Mouse (Mus musculus): Measurements from ENCODE around the gene P3h4.

P3h4 gene

DNA sequence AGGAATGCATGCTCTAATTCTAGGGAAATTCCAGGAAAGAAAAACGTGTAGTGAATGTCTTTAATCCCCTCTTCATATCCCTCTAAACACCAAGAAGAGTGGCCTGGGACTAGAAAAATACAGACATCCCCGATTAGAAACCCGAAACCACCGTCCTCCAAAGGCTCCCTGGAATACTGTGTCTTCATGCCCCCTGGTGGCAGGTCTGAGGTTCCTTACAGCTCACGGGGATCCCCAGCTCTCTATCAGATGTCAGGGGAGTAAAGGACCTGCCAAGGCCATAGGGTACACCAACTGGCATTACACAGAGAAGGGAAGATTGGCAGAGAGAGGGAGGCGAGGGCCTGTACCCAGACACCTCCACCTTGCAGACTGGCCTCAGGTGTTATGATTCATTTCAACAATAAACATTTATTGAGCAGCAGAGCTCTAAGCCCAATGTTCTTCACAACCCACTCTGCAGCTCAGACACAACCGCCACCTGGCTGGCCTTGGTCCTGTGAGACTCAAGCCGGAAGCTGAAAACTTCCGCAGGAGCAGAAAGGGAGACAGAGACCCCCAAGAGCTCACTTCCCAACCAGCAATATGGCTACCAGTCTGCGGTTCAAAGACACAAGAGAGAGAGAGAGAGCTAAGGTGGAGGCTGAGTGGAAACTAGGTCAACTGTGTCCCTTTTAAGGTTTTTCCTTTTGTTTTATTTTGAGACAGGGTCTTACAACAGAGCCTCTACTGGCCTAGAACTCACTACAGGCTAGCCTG is 6.4 kb downstream of the P3h4 start:
- no peak for DNase-seq (ENCODE audit: low read depth)

DNA sequence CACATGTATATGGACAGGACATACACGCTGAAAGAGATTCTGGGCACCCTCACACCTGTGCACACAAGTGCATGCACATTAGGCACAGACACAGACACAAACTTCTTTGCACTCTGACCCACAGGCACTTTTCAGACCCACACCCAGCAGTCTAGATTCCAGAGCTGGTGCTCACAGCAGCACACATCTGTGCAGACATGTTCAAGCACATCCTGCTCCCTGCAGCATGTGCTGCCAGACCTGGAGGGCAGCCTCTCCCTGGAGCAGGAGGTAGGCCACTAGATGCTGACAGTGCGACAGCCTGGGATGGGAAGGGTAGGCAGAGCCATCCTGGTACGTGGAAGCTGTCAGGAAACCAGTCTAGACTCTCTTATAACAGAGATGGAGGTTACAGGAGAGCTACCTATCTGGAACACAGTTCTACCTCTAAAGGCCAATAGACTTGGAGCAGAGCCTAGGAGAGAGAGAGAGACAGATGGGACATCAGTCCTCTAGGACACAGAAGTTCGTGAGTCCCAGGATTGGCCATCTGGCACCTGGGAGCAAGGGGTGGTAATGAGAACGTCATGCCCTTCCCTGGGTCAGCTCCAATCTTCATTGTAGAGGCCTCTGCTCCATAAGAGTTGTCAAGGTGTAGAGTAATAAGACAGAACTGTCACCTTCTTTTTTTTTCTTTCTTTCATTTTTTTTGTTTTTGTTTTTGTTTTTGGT is 7.5 kb downstream of the P3h4 start:
- no peak for DNase-seq (ENCODE audit: low read depth)

DNA sequence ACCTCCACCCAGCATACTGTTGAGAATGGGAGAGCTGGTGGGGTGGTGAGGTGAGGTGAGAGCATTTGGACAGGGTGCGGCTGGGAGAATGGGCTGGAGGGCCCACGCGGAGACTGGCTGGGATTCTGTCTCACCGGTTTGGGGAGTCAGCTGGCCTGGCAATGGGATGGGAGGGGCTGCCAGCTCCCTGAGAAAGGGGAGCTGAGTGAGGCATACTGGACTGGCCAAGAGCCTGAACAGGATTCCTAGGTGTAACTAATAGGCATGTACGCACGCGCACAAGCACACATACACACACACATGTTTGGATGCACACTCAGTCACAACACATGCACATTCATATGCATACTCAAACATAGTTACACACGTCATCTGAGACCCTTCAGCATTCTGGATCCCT is 8.4 kb downstream of the P3h4 start:
- DNase-seq (ENCODE audit: low read depth) = no peak

DNA sequence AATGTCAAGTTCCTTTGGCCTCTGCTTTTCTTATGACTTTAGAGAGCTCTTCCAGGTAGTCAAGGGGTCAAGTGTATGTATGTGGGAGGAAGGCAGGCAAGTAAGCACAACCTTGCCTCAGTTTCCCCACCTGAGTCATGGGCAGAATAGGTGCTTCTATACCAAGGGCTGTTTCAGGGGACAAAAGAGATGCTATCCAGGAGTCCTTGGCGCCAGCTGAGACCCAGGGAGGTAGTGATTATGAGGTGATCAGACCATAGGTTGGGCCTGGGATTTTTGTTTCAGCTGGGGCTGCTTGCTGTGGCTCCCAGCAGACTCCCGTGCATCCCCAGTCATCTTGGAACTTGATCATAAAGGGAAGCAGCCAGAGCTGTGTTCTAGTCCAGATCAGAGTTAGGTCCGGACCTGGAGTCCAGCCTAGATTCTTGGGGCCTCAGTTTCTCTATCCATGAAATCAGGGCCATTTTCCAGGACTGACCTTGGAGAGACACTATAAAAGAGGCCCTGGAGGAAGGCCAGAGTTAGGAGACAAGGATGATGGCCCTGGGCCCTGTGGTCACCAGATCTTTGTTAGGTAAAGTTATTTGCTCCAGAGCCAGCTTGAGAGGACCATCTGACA is 10.1 kb downstream of the P3h4 start:
- DNase-seq (ENCODE audit: low read depth) = no peak

DNA sequence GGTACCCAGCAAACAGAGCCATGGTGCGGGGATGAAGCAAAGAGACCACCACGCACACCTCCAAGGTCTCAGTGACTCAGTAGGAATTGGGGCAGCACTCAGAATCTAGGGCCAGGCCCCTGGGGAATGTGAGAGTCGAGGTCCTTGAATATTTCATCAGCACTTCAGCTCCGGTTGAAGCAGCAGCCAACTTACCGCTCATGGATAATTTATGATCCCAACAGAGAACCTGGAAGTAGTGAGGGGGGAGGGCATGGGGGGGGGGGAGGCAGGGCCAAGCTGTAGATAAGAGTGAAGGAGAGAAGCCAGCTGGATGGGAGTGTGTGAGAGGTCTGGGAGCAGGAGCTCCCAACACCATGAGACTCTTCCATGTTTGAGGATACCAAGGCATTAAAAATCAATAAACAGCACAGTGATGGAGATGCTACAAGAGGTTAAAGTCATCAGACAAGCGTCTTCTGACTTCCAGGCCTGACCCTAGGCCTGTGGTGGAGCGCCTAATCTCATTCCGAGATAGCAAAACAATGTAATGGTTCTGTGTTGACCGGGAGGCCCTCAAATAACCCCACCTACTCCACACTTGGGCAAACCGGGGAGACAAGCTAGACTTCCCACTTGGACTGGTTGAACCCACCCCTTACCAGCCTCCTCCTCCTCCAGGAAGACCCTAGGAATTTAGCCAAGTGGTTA is 11.0 kb downstream of the P3h4 start:
- DNase-seq (ENCODE audit: low read depth) = no peak

DNA sequence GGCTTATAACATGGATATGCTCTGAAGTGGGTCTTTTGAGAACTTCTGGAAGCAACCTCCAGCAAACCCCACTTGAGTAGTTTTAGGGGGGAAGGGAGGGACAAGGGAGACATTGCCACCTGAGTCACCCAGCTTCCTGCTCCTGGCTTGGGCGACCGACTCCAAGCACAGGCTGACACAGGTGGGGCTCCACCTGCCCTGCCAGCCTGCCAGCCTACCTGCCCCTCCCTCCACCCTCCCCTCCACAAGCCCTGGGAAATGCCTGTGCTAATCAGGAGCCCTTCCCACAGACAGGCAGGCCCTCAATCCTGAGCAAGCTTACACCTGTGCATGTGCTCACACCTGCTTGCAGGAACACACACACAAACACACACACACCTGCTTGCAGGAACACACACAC is 12.0 kb downstream of the P3h4 start:
- no peak for DNase-seq (ENCODE audit: low read depth)

DNA sequence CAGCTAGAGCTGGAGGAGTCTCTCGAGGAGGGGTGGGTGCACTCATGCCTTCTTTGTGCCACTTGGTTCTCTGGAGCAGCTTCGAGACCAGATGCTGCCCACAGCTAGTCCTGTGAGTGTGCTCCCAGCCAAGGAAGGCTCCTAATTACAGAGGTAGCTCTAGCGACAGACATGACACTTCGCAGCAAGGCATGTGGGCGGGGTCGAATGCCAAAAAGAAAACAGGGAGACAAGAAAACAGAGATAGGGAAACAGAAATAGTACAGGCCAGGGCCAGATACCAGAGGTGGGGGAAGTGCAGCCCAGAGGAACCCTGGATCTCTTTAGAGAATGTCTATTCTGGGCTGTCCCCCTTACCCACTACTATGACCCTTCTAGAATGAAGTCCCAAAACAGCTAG is 12.4 kb downstream of the P3h4 start:
- DNase-seq (ENCODE audit: low read depth) = no peak

DNA sequence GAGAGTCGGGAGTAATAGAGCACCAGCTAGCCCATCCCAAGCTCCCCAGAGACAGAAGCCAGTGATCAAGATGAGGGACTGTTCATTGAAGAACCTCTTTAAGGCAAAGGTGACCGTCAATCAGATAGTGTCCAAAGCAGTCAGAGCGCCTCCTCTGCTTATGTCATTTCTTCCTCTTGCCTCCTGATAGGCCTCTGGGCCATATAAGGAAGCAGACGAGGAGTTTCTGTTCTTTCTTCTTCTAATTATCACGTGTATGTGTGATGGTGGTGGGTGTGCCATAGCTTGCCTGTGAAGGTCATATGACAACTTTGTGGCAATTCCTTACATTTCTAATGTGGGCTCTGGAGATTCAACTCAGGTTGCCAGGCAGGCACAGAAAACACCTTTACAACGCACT is 13.8 kb downstream of the P3h4 start:
- DNase-seq (ENCODE audit: low read depth) = no peak

DNA sequence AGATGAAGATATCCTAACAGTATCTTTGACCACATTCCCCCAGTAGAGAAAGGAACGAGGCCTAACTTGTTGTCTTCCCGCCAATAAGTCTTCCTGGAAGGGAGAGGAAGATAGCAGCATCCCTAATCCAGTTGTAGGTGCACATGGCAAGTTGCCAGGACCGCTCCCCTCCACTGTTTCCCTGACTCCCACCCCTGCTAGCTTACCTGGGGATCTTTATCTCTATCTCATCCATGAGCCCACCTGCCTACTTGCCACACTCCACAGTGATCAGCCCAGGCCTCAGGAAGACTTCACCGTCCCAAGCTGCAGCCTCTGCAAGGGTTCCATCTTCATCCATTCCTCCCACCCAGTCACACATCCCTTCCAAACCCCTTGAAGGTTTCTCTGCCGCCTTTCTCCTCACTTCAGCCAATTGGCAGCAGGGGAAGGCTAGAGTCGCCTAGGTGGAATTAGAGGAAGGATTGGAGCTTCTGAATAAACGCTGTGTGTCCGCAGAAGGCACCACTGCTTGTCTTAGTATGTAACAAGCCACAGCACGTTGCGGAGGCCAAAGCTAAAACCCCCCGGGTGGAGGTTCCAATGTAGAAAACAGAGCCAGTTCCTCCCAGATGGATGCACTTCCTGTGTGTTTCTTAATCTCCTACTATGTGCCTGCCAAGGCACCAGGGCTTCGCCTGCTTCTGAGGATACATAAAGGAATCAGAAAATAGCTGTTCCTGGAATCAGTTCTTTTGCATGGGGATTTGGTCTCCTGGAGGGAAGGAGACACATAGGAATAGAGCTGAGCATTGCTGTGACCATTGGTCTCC is 14.7 kb downstream of the P3h4 start:
- DNase-seq (ENCODE audit: low read depth) = no peak

DNA sequence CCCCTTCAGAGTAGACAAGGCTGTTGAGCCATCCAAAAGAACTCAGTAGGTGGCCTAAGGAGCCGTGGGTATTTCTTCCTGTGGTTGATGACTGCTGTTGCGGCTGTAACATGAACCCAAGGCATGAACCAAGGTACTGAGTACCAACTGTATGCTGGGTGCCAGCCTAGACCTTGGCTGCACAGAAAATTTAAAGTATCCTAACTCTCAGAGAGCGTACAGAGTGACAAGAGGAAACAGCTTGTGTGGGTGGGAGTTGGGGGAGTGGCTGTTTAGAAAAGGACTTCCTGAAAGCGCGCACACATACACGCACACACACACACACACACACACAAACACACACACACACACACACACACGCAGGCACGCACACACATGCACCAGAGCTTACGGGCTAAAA is 15.3 kb downstream of the P3h4 start:
- no peak for DNase-seq (ENCODE audit: low read depth)

DNA sequence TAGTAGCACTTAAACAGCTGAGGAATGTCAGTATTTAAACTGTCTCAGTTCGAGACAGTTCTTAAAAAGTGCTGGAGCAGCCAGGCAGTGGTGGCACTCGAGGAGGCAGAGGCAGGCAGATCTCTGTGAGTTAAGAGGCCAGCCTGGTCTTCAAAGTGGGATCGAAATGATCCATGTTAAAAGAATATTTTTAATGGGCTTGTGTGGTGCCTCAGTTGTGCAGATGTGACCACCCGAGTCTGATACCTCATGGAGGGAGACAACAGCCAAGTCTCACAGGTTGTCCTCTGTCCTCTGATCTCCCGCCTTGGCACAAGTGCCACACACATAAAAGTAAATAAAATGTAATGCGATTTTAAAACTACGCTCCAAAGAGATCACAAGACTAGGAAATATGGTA is 16.1 kb downstream of the P3h4 start:
- no peak for DNase-seq (ENCODE audit: low read depth)

DNA sequence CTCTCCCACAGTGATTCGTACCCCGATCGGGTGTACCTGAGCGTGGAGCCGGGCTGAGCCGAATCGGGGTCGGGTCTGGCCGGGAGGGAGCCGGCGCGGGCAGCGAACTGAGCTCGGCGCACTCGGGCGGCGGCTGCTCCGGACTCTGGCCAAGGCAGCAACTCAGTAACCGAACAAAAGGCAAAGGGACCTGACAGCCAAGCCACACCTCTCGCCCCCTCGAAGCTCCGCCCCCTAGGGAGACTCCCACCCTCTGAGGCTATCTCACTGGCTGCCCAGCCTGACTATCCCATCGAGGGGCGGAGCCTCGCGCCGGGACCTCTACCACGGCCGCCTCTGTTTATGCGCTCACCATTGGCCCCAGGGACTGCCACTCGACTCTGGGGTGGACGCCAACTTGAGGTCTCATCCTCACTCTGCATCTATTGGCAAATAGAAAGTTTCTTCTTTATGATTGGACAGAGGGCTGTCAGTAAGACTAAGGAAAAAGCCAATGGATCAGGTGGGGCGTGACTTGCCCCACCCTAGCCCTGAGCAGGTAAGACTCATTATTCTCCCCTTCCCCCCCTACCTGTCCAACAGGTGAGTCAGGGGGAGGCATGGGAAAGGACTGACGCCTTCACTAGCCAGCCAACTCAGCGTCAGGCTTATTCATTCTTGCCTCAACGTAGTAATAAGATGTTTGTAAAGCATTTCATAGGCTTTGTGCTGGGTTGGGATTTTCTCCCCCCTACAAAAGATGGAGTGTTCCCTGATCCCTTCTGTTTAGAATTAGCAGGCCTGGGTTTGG is 16.8 kb downstream of the P3h4 start, which contains the start of gene Jup:
Jup (minus strand) TSS at position 164 of the 790 bp plus-strand sequence.
- DNase-seq (ENCODE audit: low read depth) = peak; percentile 88

DNA sequence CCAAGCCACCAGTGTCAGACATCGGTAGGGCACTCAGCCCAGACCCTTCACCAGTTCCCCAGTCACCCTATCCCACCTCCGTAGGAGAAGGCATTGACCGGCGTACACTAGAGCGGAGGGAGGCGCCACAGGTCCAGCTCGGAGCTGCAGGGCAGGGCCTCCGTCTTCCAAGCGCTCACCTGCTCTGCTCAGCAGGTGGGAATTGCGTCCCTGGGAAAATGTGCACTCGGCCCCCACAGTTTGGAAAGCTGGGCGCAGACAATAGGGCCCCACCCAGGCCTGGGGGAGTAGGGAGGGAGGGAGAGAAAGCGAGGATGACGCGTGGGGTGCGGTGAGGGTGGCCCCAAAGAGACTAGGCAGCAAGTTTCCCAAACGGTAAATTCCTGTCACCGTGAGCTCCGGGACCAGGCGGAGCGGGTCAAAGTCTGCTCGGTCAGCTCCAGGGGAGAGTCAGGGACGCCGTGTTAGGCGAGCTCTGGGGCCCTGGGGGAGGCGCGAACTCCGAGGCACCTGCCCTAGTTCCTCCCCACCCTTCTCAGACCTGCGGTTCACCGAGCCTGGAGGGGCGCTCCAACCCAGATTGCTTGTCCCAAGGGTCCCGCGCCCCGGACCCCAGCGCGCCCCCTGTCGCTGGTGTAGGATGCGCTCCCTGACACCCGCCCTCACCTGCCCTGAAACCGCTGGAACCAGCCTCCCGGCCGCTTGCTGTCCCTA is 17.6 kb downstream of the P3h4 start:
- DNase-seq (ENCODE audit: low read depth) = no peak

DNA sequence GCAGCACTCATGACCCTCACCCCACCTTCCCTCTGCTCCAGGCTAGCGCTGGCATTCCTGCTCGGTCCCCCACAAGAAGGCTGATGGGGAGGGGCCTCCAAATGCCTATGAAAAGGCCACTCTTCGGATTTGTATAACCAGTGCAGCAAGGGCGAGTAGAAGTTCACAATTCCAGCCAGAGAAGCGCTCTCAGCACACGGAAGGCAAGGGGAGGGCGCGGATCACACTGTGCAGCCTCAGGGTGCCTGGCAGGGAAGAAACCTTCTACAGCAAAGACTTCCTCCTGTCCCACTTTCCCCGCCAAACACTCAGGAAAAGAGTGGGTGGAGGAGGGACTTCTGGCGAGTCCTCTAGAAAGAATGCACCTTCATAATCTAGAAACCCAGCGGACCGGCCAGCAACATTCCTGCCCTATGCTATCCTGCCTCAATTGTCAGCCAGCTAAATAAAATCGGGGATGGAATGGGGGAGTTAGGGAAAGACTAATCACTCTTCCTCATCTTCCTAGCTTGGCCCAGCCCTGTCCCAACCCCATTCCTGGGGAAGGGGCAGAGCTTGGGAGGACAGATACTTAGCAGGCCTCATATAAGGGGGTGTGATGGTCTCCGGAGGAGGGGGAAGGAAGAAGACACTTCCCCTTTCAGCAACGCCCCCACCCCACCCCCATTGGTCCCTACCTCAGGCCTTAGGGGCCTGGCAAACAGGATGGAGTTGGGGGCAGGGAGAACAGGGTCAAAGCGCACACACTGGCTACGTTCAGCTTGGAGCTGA is 18.6 kb downstream of the P3h4 start:
- DNase-seq (ENCODE audit: low read depth) = no peak

DNA sequence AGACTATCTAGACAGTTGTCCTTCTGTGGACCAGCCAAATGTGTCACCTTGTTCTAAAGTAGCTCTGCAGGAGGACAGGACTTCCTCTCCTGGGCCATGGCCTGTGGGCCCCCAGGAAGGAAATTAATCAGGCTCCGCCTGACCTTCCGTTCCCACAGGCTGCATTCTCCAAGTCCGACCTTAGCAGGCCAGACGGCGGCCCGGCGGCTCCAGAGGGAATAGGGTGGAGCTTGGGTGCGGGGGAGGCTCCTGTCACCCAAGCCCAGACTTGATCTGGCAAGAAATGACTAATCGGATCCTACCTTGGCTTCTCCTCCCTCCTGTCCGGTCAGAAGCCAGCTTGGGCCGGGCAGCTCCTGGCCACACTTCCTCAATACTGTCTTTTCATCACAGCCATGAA is 19.4 kb downstream of the P3h4 start:
- DNase-seq (ENCODE audit: low read depth) = no peak

DNA sequence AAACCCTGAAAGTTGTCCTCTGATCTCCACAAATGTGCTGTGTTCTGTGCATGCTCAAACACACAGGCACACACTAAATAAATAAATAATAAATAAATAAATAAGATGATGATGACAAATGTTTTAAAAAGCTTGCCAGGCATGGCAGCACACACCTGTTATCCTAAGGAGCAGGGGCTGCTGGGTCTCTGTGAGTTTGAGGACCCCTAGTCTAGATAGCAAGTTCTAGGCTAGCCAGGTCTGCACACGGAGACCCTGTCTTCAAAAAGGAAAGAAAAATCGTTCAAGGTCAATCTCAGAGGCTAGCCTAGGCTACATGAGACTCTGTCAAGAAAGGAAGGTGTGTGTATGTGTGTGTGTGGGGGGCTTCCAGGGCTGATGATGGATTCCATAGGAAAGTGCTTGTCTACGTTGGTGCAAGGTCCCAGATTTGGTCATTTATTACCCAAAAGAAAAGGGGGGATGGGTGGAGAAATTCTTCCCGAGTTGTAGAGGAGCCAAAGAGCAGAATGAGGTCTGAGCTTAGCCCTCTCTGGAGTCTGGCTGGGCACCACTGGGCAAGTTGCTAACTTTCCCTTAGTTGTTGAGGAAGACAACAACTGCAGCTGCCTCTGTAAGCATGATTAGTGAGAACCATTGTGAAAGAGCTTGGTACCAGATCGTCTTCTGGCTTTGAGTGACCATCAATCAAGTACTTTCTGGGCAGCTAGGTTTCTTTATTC is 20.1 kb downstream of the P3h4 start:
- DNase-seq (ENCODE audit: low read depth) = no peak

DNA sequence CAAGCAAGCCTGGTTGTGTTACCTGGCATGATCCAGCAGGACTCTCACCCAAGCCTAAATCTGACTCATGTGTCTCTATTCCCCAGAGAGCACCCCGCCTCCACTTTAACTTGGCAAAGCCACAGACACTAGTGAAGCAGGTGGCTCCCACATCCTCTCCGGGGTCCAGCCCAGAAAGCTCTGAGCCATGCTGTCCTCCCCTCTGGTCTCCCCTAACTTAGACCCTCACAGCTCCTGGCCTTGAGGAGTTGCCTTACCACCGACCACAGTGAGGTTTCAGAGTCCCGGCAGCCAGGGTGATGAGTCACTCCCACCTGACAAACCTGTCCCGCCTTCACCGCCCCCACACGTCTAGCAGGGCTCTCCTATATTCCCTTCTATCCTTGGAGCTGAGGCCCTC is 20.9 kb downstream of the P3h4 start:
- no peak for DNase-seq (ENCODE audit: low read depth)

DNA sequence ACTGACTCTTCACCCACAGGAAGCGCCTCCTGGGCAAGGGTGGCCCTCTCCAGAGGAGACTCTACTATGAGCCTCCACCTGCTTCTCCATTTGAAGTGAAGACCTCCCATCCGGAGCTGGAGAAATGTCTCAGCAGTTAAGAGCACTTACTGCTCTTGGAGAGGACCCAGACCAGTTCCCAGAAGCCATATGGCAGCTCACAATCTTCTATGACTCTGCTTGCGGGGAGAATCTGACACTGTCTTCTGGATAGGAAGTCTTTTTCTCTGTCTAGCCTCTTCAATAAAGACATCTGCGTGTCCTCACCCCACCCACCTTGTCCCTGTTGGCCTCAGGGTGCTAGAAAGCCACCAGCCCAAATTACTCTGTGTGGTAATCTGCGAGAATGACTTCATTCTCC is 21.7 kb downstream of the P3h4 start:
- DNase-seq (ENCODE audit: low read depth) = no peak

DNA sequence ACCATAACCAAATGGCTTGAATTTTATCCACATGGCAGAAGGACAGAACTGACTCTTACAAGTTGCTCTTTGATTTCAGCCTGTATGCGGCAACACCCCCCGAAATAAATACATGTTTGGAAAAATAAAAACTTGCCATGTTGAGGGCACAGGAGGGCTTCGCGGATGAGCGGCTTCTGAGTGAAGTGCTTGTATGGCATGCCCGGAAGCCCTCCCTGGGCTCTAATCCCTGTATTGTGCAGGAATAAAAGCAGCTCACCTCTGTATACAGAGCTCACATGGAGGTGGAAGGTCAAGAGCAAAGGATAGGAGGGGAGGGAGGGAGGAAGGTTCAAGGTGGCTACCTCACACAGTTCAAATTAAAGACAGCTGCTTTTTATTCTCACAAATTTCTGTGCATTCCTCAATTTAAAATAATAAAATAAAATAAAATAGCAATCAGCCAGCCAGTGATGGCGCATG is 22.7 kb downstream of the P3h4 start:
- DNase-seq (ENCODE audit: low read depth) = no peak

All from fibroblast of lung, adult 2 months (primary cell).